Mouse (Mus musculus) adrenal gland, postnatal 0 days (tissue): ENCODE measurements around the gene Tada1. TPM values are rescaled to one million over a fixed set of nuclear protein-coding genes. Genes with fewer than 3 reads are reported as not detected.

ENCODE experiments used
- polyA plus RNA-seq: library from polyadenylated mRNA; unstranded; fragments of >200 nt; fragmentation: Nextera tagmentation; extraction: Ambion mirVana; gene quantifications from 2 replicates; pipeline ENCODE4 v1.2.1, GENCODE M21; 2015

Gene Tada1
- polyA plus RNA-seq = 26.5 and 30.1 TPM in 2 replicates

DNA sequence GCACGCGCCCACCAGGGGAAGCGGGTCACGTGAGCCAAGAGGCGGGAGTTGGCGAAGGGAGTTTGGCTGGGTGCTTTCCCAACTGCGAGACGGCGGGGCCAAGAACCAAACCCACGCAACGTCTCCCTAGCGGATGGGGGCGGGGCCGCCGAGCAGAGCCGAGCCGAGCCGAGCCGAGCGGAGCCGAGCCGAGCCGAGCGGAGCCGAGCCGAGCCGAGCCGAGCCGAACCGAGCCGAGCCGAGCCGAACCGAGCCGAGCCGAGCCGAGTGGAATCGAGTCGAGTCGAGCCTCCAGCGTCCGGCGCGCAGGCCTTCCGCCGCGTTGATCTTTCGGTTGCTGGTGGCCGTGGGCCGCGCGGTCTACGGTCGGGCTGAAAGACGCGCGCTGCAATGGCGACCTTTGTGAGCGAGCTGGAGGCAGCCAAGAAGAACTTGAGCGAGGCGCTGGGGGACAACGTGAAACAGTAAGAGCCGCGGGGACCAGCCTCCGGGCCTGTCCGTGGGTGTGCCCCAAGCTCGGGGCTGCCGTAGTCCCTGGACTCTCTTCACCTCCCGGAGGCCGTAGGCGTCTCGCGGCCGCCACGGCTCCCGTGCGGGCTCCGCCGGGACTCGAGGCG lies at the start of gene Tada1:
Gene Tada1, plus strand, starts transcription at position 85 of the 617 bp plus-strand sequence.

GRCm38 (mm10) chr1:166409701-166410220 lies 30.9 kb downstream of the Tada1 start, which contains the start of gene Pogk:
TSS of gene Pogk (minus strand) at chr1:166409863.

Other genes starting within 250 kb of the Tada1 start
- gene Gpa33, start 248.9 kb upstream of the Tada1 start, polyA plus RNA-seq = 0.54 and 0.58 TPM in 2 replicates
- gene Mael, start 140.3 kb upstream of the Tada1 start, polyA plus RNA-seq = not detected in 2 replicates
- 1.4 and 2.3 TPM in 2 replicates for gene Ildr2, start 125.0 kb upstream of the Tada1 start, polyA plus RNA-seq
- gene Pogk, start 30.8 kb downstream of the Tada1 start, polyA plus RNA-seq = 5.1 and 5.4 TPM in 2 replicates
- gene Gm4846, start 118.5 kb downstream of the Tada1 start, polyA plus RNA-seq = 0.11 and 0.12 TPM in 2 replicates